ENCODE assay signal across 8 mouse cellular contexts in the genomic region with DNA sequence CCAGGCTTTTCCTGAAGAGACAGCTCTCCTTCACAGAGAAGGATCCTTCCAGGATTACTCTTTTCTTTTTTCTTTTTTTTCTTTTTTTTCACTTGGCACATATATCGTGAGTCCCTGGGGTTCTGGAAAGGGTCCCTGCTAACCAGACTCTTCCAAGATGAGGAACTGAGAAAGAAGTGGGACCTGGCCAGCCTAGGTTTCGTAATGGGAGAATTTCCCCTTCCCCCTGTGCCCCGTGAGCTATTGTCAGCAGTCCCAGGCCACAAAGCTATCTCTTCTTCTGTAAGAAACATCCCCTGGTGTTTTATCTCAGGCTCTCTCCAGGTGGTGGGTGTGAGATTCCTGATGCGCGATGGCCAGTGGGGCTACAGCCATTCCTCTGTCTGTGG. TPM values are rescaled to one million over a fixed set of nuclear protein-coding genes. Genes with fewer than 3 reads are reported as not detected.
DNase-seq lines count a peak whose midpoint lies in the region; ATAC-seq and TF ChIP-seq lines count a peak whose summit lies in the region.

No protein-coding gene starts in this region.

- H3K4me1 ChIP-seq in forebrain, embryonic 10.5 days = peaks cover 34% of the 10 kb centered on the region
- H3K4me1 ChIP-seq in forebrain, embryonic 11.5 days (replicated peaks; ENCODE audit: control insufficient read depth, insufficient read depth, low read length) = peaks cover 7% of the 10 kb centered on the region
- peaks cover 5 to 34% of the 10 kb centered on the region in 2 experiments; a peak in 3 of 4 replicates for H3K4me1 ChIP-seq in MEL (ENCODE audit: control insufficient read depth in 1 of 2, insufficient read depth in 2 of 2, low read length in 2 of 2)
- peaks cover 15% of the 10 kb centered on the region for H3K4me1 ChIP-seq in hindbrain, embryonic 14.5 days (replicated peaks; ENCODE audit: control insufficient read depth, insufficient read depth, low read length)
- H3K4me1 ChIP-seq in megakaryocyte, embryonic 14.5 days = peaks cover 90% of the 10 kb centered on the region

- peaks cover 22% of the 10 kb centered on the region for H3K36me3 ChIP-seq in forebrain, embryonic 10.5 days (replicated peaks)
- H3K36me3 ChIP-seq in forebrain, embryonic 11.5 days (ENCODE audit: control insufficient read depth, insufficient read depth, low read length) = no peaks in the 10 kb centered on the region
- H3K36me3 ChIP-seq in MEL (ENCODE audit: control insufficient read depth in 1 of 2, insufficient read depth in 2 of 2, low read length in 2 of 2) = peaks cover 0 to 16% of the 10 kb centered on the region in 2 experiments; a peak in 2 of 4 replicates
- no peaks in the 10 kb centered on the region for H3K36me3 ChIP-seq in hindbrain, embryonic 14.5 days (replicated peaks; ENCODE audit: control insufficient read depth, insufficient read depth)
- H3K36me3 ChIP-seq in megakaryocyte, embryonic 14.5 days (replicated peaks; ENCODE audit: low read length) = peaks cover 35% of the 10 kb centered on the region

- peak in 1 of 2 experiments; percentile 40; a peak in 1 of 4 replicates for TF ChIP-seq EP300 in MEL (IDR thresholded peaks at IDR 0.05; ENCODE audit: low read depth in 1 of 2, low read length in 2 of 2)

- ATAC-seq in forebrain, embryonic 11.5 days (replicated peaks; ENCODE audit: low FRiP score) = no peak
- ATAC-seq in hindbrain, embryonic 14.5 days (ENCODE audit: low FRiP score) = no peak

- DNase-seq in forebrain, embryonic 10.5 days (ENCODE audit: extremely low spot score, low spot score) = no peak
- no peak for DNase-seq in forebrain, embryonic 11.5 days (ENCODE audit: low spot score)
- DNase-seq in MEL (ENCODE audit: low read depth, low spot score) = no peak
- DNase-seq in hindbrain, embryonic 14.5 days (ENCODE audit: low spot score) = no peak
- no peak for DNase-seq in left cerebral cortex, postnatal 25 days (ENCODE audit: low spot score in 2 of 2)
- no peak for DNase-seq in ovary, postnatal 36 days (ENCODE audit: low spot score)
- no peak for DNase-seq in Muller cell, postnatal 12 days (ENCODE audit: inconsistent ontology term)

- no peak for TF ChIP-seq POLR2A in MEL (IDR thresholded peaks at IDR 0.05; ENCODE audit: control insufficient read depth in 1 of 2, insufficient read depth in 1 of 2, low read depth in 1 of 2, low read length in 2 of 2, poor library complexity in 1 of 2)

- no peak for TF ChIP-seq RAD21 in MEL (IDR thresholded peaks at IDR 0.05; ENCODE audit: low read depth, low read length)

- intact Hi-C loops in left cerebral cortex, postnatal 25 days (cut with DNase I) = no loop called here

- H3K27ac ChIP-seq in forebrain, embryonic 10.5 days = peak overlapping the region; percentile 89
- no peak overlapping the region for H3K27ac ChIP-seq in forebrain, embryonic 11.5 days (ENCODE audit: low read depth, low read length)
- no peak overlapping the region for H3K27ac ChIP-seq in MEL (ENCODE audit: control insufficient read depth, low read depth, low read length)
- H3K27ac ChIP-seq in hindbrain, embryonic 14.5 days = no peak overlapping the region

- WGBS in forebrain, embryonic 10.5 days = 48% methylated on average over 5 of the region's 5 CpGs
- WGBS in forebrain, embryonic 11.5 days = 50% methylated on average over 5 of the region's 5 CpGs
- WGBS in hindbrain, embryonic 14.5 days = 52% methylated on average over 5 of the region's 5 CpGs

- H3K4me2 ChIP-seq in forebrain, embryonic 11.5 days (ENCODE audit: low read depth, low read length, severe bottlenecking) = no peak overlapping the region; the same call in 1 of the 2 replicates
- peak overlapping the region; percentile 71 for H3K4me2 ChIP-seq in hindbrain, embryonic 14.5 days (replicated peaks)

- H3K27me3 ChIP-seq in forebrain, embryonic 10.5 days (ENCODE audit: poor library complexity, severe bottlenecking) = no peaks in the 10 kb centered on the region
- H3K27me3 ChIP-seq in forebrain, embryonic 11.5 days (ENCODE audit: control insufficient read depth, insufficient read depth, low read length) = no peaks in the 10 kb centered on the region
- no peaks in the 10 kb centered on the region for H3K27me3 ChIP-seq in MEL (ENCODE audit: control insufficient read depth in 1 of 2, insufficient read depth in 2 of 2, low read length in 2 of 2)
- H3K27me3 ChIP-seq in hindbrain, embryonic 14.5 days (ENCODE audit: control insufficient read depth, insufficient read depth, low read length) = no peaks in the 10 kb centered on the region
- H3K27me3 ChIP-seq in megakaryocyte, embryonic 14.5 days (replicated peaks) = no peaks in the 10 kb centered on the region

- TF ChIP-seq CTCF in MEL (IDR thresholded peaks at IDR 0.05 in 2 of 3, conservative IDR thresholded peaks at IDR 0.05 in 1 of 3; ENCODE audit: control insufficient read depth in 1 of 3, insufficient read depth in 1 of 3, low read depth in 2 of 3, low read length in 3 of 3, poor library complexity in 1 of 3, severe bottlenecking in 1 of 3) = no peak

- H3K9me3 ChIP-seq in forebrain, embryonic 10.5 days = no peaks in the 10 kb centered on the region
- H3K9me3 ChIP-seq in forebrain, embryonic 11.5 days (ENCODE audit: control insufficient read depth, low read length) = no peaks in the 10 kb centered on the region
- no peaks in the 10 kb centered on the region for H3K9me3 ChIP-seq in MEL (replicated peaks; ENCODE audit: insufficient read depth, low read length)
- H3K9me3 ChIP-seq in hindbrain, embryonic 14.5 days (ENCODE audit: control insufficient read depth, low read length) = no peaks in the 10 kb centered on the region
- H3K9me3 ChIP-seq in megakaryocyte, embryonic 14.5 days = no peaks in the 10 kb centered on the region

- peaks cover 4% of the 10 kb centered on the region; the same call in 1 of the 2 replicates for H3K79me2 ChIP-seq in MEL (ENCODE audit: control insufficient read depth, insufficient read depth, low read length, poor library complexity)

- no peak overlapping the region for H3K9ac ChIP-seq in forebrain, embryonic 11.5 days (ENCODE audit: low read length)
- peak overlapping the region; percentile 23 for H3K9ac ChIP-seq in MEL (ENCODE audit: control insufficient read depth, low read depth, low read length, poor library complexity, severe bottlenecking)
- no peak overlapping the region for H3K9ac ChIP-seq in hindbrain, embryonic 14.5 days

- H3K4me3 ChIP-seq in forebrain, embryonic 10.5 days = peak overlapping the region; percentile 66
- H3K4me3 ChIP-seq in forebrain, embryonic 11.5 days (ENCODE audit: low read depth, low read length) = no peak overlapping the region
- H3K4me3 ChIP-seq in MEL (ENCODE audit: control insufficient read depth in 1 of 2, insufficient read depth in 1 of 2, low read depth in 2 of 2, low read length in 2 of 2) = peak overlapping the region; percentile 83 to 96
- H3K4me3 ChIP-seq in hindbrain, embryonic 14.5 days (replicated peaks; ENCODE audit: low read length) = no peak overlapping the region
- H3K4me3 ChIP-seq in megakaryocyte, embryonic 14.5 days (replicated peaks) = peak overlapping the region; percentile 99

RNA-seq across cellular contexts. Expression of a gene that starts 0.6 kb away (rescaled TPM):
- 102 and 106 TPM in 2 replicates for polyA plus RNA-seq in forebrain, embryonic 10.5 days (2016; fragmentation: Nextera tagmentation; extraction: Ambion mirVana)
- polyA plus RNA-seq in forebrain, embryonic 11.5 days (2014; fragmentation: Nextera tagmentation; extraction: Ambion mirVana) = 78.7 and 92.9 TPM in 2 replicates
- total RNA-seq in MEL (2012; rRNA removed) = 113 and 118 TPM in 2 replicates
- 10 to 100 TPM in 1 of 2 experiments, not detected in 1; 93.7 TPM for polyA plus RNA-seq in MEL (2012; ENCODE audit: insufficient read depth in 1 of 2, insufficient read length in 2 of 2, low read depth in 1 of 2, low replicate concordance in 2 of 2, missing spikeins in 1 of 2)
- 75.0 and 80.5 TPM in 2 replicates for polyA plus RNA-seq in hindbrain, embryonic 14.5 days (2014; fragmentation: Nextera tagmentation; extraction: Ambion mirVana)
- 145 and 269 TPM in 2 replicates for polyA plus RNA-seq in megakaryocyte, embryonic 14.5 days (2012; ENCODE audit: insufficient read depth, low replicate concordance)
- 10 to 100 TPM; 27.4 to 31.6 TPM for total RNA-seq in left cerebral cortex, postnatal 25 days (2021)

RNA-seq across cellular contexts. Expression of a gene that starts 11.1 kb away (rescaled TPM):
- 5.5 and 5.9 TPM in 2 replicates for polyA plus RNA-seq in forebrain, embryonic 10.5 days (2016; fragmentation: Nextera tagmentation; extraction: Ambion mirVana)
- 4.9 and 6.3 TPM in 2 replicates for polyA plus RNA-seq in forebrain, embryonic 11.5 days (2014; fragmentation: Nextera tagmentation; extraction: Ambion mirVana)
- total RNA-seq in MEL (2012; rRNA removed) = 3.1 and 3.5 TPM in 2 replicates
- polyA plus RNA-seq in MEL (2012; ENCODE audit: insufficient read depth in 1 of 2, insufficient read length in 2 of 2, low read depth in 1 of 2, low replicate concordance in 2 of 2, missing spikeins in 1 of 2) = 1 to 10 TPM in 1 of 2 experiments, not detected in 1; 2.6 TPM
- polyA plus RNA-seq in hindbrain, embryonic 14.5 days (2014; fragmentation: Nextera tagmentation; extraction: Ambion mirVana) = 0.82 and 0.93 TPM in 2 replicates
- polyA plus RNA-seq in megakaryocyte, embryonic 14.5 days (2012; ENCODE audit: insufficient read depth, low replicate concordance) = 11.2 and 32.6 TPM in 2 replicates
- total RNA-seq in left cerebral cortex, postnatal 25 days (2021) = not detected

RNA-seq across cellular contexts. Expression of a gene that starts 23.8 kb away (rescaled TPM):
- polyA plus RNA-seq in forebrain, embryonic 10.5 days (2016; fragmentation: Nextera tagmentation; extraction: Ambion mirVana) = 196 and 201 TPM in 2 replicates
- polyA plus RNA-seq in forebrain, embryonic 11.5 days (2014; fragmentation: Nextera tagmentation; extraction: Ambion mirVana) = 178 and 192 TPM in 2 replicates
- total RNA-seq in MEL (2012; rRNA removed) = 43.8 and 46.8 TPM in 2 replicates
- polyA plus RNA-seq in MEL (2012; ENCODE audit: insufficient read depth in 1 of 2, insufficient read length in 2 of 2, low read depth in 1 of 2, low replicate concordance in 2 of 2, missing spikeins in 1 of 2) = 10 to 100 TPM; 74.8 to 89.0 TPM
- polyA plus RNA-seq in hindbrain, embryonic 14.5 days (2014; fragmentation: Nextera tagmentation; extraction: Ambion mirVana) = 102 and 106 TPM in 2 replicates
- polyA plus RNA-seq in megakaryocyte, embryonic 14.5 days (2012; ENCODE audit: insufficient read depth, low replicate concordance) = 36.2 and 36.8 TPM in 2 replicates
- 10 to 100 TPM; 45.0 to 46.0 TPM for total RNA-seq in left cerebral cortex, postnatal 25 days (2021)

RNA-seq across cellular contexts. Expression of a gene that starts 24.5 kb away (rescaled TPM):
- polyA plus RNA-seq in forebrain, embryonic 10.5 days (2016; fragmentation: Nextera tagmentation; extraction: Ambion mirVana) = 534 and 554 TPM in 2 replicates
- 600 and 613 TPM in 2 replicates for polyA plus RNA-seq in forebrain, embryonic 11.5 days (2014; fragmentation: Nextera tagmentation; extraction: Ambion mirVana)
- total RNA-seq in MEL (2012; rRNA removed) = 521 and 561 TPM in 2 replicates
- 100 to 1,000 TPM in 1 of 2 experiments, not detected in 1; 225 TPM for polyA plus RNA-seq in MEL (2012; ENCODE audit: insufficient read depth in 1 of 2, insufficient read length in 2 of 2, low read depth in 1 of 2, low replicate concordance in 2 of 2, missing spikeins in 1 of 2)
- 793 and 981 TPM in 2 replicates for polyA plus RNA-seq in hindbrain, embryonic 14.5 days (2014; fragmentation: Nextera tagmentation; extraction: Ambion mirVana)
- 161 and 328 TPM in 2 replicates for polyA plus RNA-seq in megakaryocyte, embryonic 14.5 days (2012; ENCODE audit: insufficient read depth, low replicate concordance)
- 100 to 1,000 TPM; 323 to 342 TPM for total RNA-seq in left cerebral cortex, postnatal 25 days (2021)

RNA-seq across cellular contexts. Expression of a gene that starts 33.4 kb away (rescaled TPM):
- 128 and 129 TPM in 2 replicates for polyA plus RNA-seq in forebrain, embryonic 10.5 days (2016; fragmentation: Nextera tagmentation; extraction: Ambion mirVana)
- polyA plus RNA-seq in forebrain, embryonic 11.5 days (2014; fragmentation: Nextera tagmentation; extraction: Ambion mirVana) = 127 and 132 TPM in 2 replicates
- 137 and 142 TPM in 2 replicates for total RNA-seq in MEL (2012; rRNA removed)
- polyA plus RNA-seq in MEL (2012; ENCODE audit: insufficient read depth in 1 of 2, insufficient read length in 2 of 2, low read depth in 1 of 2, low replicate concordance in 2 of 2, missing spikeins in 1 of 2) = 100 to 1,000 TPM; 189 to 210 TPM
- 108 and 118 TPM in 2 replicates for polyA plus RNA-seq in hindbrain, embryonic 14.5 days (2014; fragmentation: Nextera tagmentation; extraction: Ambion mirVana)
- 4.1 and 30.0 TPM in 2 replicates for polyA plus RNA-seq in megakaryocyte, embryonic 14.5 days (2012; ENCODE audit: insufficient read depth, low replicate concordance)
- total RNA-seq in left cerebral cortex, postnatal 25 days (2021) = 10 to 100 TPM; 44.1 to 44.4 TPM

Comparison
In these comparisons a context has a peak if more than half of its experiments do, and no peak if none do; other contexts are left out.
1. H3K4me3 ChIP-seq: peak in forebrain, embryonic 10.5 days (single experiment), MEL (2 of 2) and megakaryocyte, embryonic 14.5 days (single experiment); none in forebrain, embryonic 11.5 days (single experiment) and hindbrain, embryonic 14.5 days (single experiment).